Mouse (Mus musculus): Measurements from ENCODE around the gene Efcab5.

Gene Efcab5

DNA sequence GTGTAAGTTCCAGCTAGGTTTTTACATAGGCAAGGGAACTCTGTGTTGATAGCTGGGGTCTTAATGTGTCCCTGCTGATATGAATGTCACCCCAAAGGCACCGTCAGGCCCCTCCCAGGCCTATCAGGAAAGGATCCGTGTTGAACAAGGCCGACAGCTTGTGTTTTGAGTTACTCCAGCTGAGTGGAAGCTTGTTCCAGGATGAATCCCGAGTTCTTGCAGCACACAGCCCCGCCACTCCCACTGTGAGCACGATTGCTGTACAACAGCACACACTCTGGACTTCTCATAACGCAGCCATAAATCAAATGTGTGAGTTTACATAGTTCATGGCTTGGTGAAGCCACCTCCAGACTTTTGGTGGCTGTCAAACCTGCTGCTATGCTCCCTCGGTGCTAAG is 94.6 kb downstream of the Efcab5 start:
- no peak for DNase-seq

DNA sequence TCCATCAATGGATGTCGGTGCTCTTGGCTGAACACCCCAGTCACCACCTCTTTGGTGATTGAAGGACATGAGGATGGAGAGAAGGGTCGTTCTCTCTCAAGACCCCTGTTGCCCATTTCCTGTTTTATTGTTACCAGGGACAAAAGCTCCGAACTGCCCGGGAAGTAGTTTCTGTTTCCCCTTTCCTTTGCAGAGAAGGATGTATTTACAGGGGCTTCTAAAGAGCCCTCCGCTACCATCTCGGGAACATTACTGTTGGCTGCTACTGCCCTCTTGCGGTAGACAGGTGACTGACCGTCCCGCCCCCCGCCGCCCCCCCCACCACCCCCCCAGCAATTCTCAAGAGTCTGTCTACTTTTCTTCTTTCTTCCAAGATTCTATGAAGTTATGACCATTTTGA is 95.6 kb downstream of the Efcab5 start:
- peak; percentile 34 for DNase-seq

- DNase-seq, result no peak
Observed at GRCm38 (mm10) chr11:77089162-77089561, 99.6 kb downstream of the Efcab5 start.

DNA sequence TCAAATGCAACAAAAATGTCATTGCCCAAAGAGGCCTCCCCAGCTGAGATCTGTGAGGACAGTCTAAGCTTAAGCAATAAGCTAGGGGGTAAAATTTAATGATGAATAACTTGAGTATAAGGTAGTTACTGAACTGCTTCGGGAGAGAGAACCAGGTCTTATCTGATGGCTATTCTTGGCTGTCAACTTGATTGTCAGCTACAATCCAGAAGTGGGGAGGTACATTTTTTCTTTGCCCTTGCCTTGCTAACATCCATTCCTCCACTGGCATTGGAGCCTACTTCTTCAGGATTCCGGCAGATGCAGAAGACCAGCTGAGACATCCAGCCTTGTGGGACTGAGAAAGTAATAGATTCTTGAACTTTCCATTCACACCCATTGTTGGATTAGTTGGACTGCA is 101.8 kb downstream of the Efcab5 start:
- DNase-seq, result no peak

GRCm38 (mm10) chr11:77084001-77084682 is 104.6 kb downstream of the Efcab5 start:
- DNase-seq, result no peak

- DNase-seq, result no peak
Observed at GRCm38 (mm10) chr11:77079361-77079760, 109.4 kb downstream of the Efcab5 start.

GRCm38 (mm10) chr11:77078273-77079134 is 110.3 kb downstream of the Efcab5 start, which contains the start of gene Nsrp1:
Nsrp1 (minus strand) TSS chr11:77078435.
- peak; percentile 88 for DNase-seq

GRCm38 (mm10) chr11:77077792-77078191 is 111.0 kb downstream of the Efcab5 start:
- peak; percentile 26 for DNase-seq

GRCm38 (mm10) chr11:77077331-77077730 is 111.4 kb downstream of the Efcab5 start:
- DNase-seq, result peak; percentile 4

DNA sequence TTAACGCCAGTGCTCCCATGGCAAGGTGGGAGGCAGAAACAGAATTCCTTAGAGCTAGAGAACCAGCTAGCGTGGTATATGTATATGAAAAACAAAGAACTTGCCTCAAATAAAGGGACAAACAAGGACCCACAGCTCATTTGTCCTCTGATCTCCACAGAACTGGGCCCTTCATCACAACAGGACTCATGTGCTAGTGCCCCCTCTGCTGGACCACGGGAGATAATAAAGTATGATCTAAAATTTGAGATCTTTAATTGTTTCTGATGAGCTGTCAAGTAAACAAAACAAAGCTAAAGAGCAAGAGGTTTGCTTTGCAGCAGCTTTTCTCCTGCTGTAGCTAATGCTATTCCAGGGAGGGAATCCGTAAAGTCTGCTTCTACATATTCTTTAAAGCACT is 118.0 kb downstream of the Efcab5 start:
- no peak for DNase-seq

GRCm38 (mm10) chr11:77068825-77069224 is 119.9 kb downstream of the Efcab5 start:
- no peak for DNase-seq

- DNase-seq, result no peak
Observed at GRCm38 (mm10) chr11:77063406-77063805, 125.4 kb downstream of the Efcab5 start.

- DNase-seq, result no peak
Observed at GRCm38 (mm10) chr11:77061951-77062350, 126.8 kb downstream of the Efcab5 start.

- no peak for DNase-seq
Observed at GRCm38 (mm10) chr11:77042816-77043215, 146.0 kb downstream of the Efcab5 start.

GRCm38 (mm10) chr11:77041891-77042290 is 146.9 kb downstream of the Efcab5 start:
- no peak for DNase-seq

Measured in cerebellum, adult 8-10 months (tissue).